Mouse (Mus musculus): ENCODE data around the gene Fahd1. TPM values are rescaled to one million over a fixed set of nuclear protein-coding genes. Genes with fewer than 3 reads are reported as not detected.

The Fahd1 gene
- total and polyA plus RNA-seq, 3 experiments, result 5.2 to 8.0 (median 6.3) TPM

GRCm38 (mm10) chr17:24873695-24874404, 23.7 kb upstream of the Fahd1 start:
- Histone ChIP-seq H3K4me2 (ENCODE audit: insufficient read depth, low read depth, poor library complexity, severe bottlenecking) (no peak overlapping the region), H3K27ac (ENCODE audit: insufficient read depth, low read depth) (no peak overlapping the region), H3K79me2 (replicated peaks; ENCODE audit: control insufficient read depth, extremely low read depth, insufficient read depth, poor library complexity, severe bottlenecking) (no peaks in the 10 kb centered on the region), H3K27me3 (replicated peaks) (no peaks in the 10 kb centered on the region), H3K9me3 (replicated peaks; ENCODE audit: low read length) (no peaks in the 10 kb centered on the region), H3K4me1 (ENCODE audit: control insufficient read depth in 1 of 2, insufficient read depth in 2 of 2) (peaks cover 12 to 37% of the 10 kb centered on the region in 2 experiments), H3K9ac (ENCODE audit: insufficient read depth, low read depth) (no peak overlapping the region), H3K36me3 (replicated peaks in 1 of 2; ENCODE audit: control insufficient read depth in 1 of 2, insufficient read depth in 1 of 2, low read length in 1 of 2) (peaks cover 0 to 38% of the 10 kb centered on the region in 2 experiments), H3K4me3 (replicated peaks in 1 of 3; ENCODE audit: low read depth in 2 of 3, low read length in 2 of 3, poor library complexity in 1 of 3) (no peak overlapping the region)
- dilution Hi-C loops (cut with MboI; ENCODE audit: extremely low pct_ligation_motif_present, extremely low pct_unique_long_range_greater_than_20kb, low sequenced_read_pairs), result no loop called here
- TF ChIP-seq ZNF384 (IDR thresholded peaks at IDR 0.05; ENCODE audit: low read depth, low read length) (no peak), CHD2 (IDR thresholded peaks at IDR 0.05; ENCODE audit: low read length) (no peak), MEF2A (IDR thresholded peaks at IDR 0.05; ENCODE audit: borderline replicate concordance, low read depth, low read length) (no peak), KAT2A (IDR thresholded peaks at IDR 0.05; ENCODE audit: insufficient replicate concordance, low read length) (no peak), CHD1 (IDR thresholded peaks at IDR 0.05; ENCODE audit: low read depth, low read length) (no peak), ETS1 (conservative IDR thresholded peaks at IDR 0.05; ENCODE audit: low read depth, low read length) (no peak), RAD21 (IDR thresholded peaks at IDR 0.05; ENCODE audit: low read depth, low read length) (no peak)
- in situ Hi-C loops (cut with MboI; ENCODE audit: low pct_ligation_motif_present, low pct_unique_long_range_greater_than_20kb, low sequenced_read_pairs), result no loop called here
- DNase-seq (ENCODE audit: extremely low read depth), result no peak

- Histone ChIP-seq H3K27me3 (replicated peaks) (no peaks in the 10 kb centered on the region), H3K9me3 (replicated peaks; ENCODE audit: low read length) (no peaks in the 10 kb centered on the region), H3K36me3 (replicated peaks in 1 of 2; ENCODE audit: control insufficient read depth in 1 of 2, insufficient read depth in 1 of 2, low read length in 1 of 2) (peaks cover 20 to 83% of the 10 kb centered on the region in 2 experiments), H3K4me2 (ENCODE audit: insufficient read depth, low read depth, poor library complexity, severe bottlenecking) (no peak overlapping the region), H3K9ac (ENCODE audit: insufficient read depth, low read depth) (no peak overlapping the region), H3K4me3 (replicated peaks in 1 of 3; ENCODE audit: low read depth in 2 of 3, low read length in 2 of 3, poor library complexity in 1 of 3) (no peak overlapping the region), H3K79me2 (replicated peaks; ENCODE audit: control insufficient read depth, extremely low read depth, insufficient read depth, poor library complexity, severe bottlenecking) (no peaks in the 10 kb centered on the region), H3K4me1 (ENCODE audit: control insufficient read depth in 1 of 2, insufficient read depth in 2 of 2) (no peaks in the 10 kb centered on the region), H3K27ac (ENCODE audit: insufficient read depth, low read depth) (no peak overlapping the region)
- no peak for DNase-seq (ENCODE audit: extremely low read depth)
- no peak for TF ChIP-seq TBP (conservative IDR thresholded peaks at IDR 0.05; ENCODE audit: low read depth, low read length)
- no peak for TF ChIP-seq SIN3A (IDR thresholded peaks at IDR 0.05; ENCODE audit: low read length)
- TF ChIP-seq UBTF (IDR thresholded peaks at IDR 0.05; ENCODE audit: low read depth, low read length), result no peak
- no peak for TF ChIP-seq USF1 (IDR thresholded peaks at IDR 0.05; ENCODE audit: low read depth, low read length)
- TF ChIP-seq MEF2A (IDR thresholded peaks at IDR 0.05; ENCODE audit: borderline replicate concordance, low read depth, low read length), result no peak
- TF ChIP-seq KAT2A (IDR thresholded peaks at IDR 0.05; ENCODE audit: insufficient replicate concordance, low read length), result no peak
- TF ChIP-seq MXI1 (IDR thresholded peaks at IDR 0.05; ENCODE audit: low read depth, low read length), result no peak
- no peak for TF ChIP-seq PAX5 (IDR thresholded peaks at IDR 0.05; ENCODE audit: low read length)
- in situ Hi-C loops (cut with MboI; ENCODE audit: low pct_ligation_motif_present, low pct_unique_long_range_greater_than_20kb, low sequenced_read_pairs), result no loop called here
- dilution Hi-C loops (cut with MboI; ENCODE audit: extremely low pct_ligation_motif_present, extremely low pct_unique_long_range_greater_than_20kb, low sequenced_read_pairs), result no loop called here
Measured at GRCm38 (mm10) chr17:24867914-24868313, 17.8 kb upstream of the Fahd1 start.

Measured in CH12.LX (cell line).